Mouse (Mus musculus): ENCODE results near the gene Ywhah. TPM values are rescaled to one million over a fixed set of nuclear protein-coding genes. Genes with fewer than 3 reads are reported as not detected.

Gene Ywhah
- polyA plus RNA-seq, 1 experiment: 252 TPM

DNA sequence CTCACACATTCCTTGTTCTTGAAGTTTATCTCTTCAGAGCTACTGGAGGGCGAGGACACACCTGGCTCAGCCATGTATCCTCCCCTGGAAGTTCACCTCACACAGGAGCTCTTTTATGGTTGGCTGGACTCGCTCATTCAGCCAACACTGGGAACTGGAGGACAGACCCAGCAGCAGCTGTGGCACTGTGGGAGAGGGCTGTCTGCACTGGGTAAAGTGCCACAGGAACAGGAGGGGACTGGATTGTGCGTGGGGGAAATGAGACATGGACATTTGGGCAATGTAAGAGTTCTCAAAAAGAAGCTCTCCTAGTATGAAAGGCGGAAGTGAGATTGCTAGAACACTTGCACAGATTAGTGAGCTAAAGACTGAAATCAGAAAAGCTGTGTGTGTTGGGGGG, 22.9 kb upstream of the Ywhah start:
- no peak overlapping the region for H3K27ac ChIP-seq (ENCODE audit: control insufficient read depth, insufficient read depth, low read depth, low read length, poor library complexity)
- no peak for TF ChIP-seq POLR2A (IDR thresholded peaks at IDR 0.05; ENCODE audit: borderline replicate concordance, control insufficient read depth, low read depth, low read length)
- 52% methylated on average over 4 of the region's 4 CpGs for WGBS

DNA sequence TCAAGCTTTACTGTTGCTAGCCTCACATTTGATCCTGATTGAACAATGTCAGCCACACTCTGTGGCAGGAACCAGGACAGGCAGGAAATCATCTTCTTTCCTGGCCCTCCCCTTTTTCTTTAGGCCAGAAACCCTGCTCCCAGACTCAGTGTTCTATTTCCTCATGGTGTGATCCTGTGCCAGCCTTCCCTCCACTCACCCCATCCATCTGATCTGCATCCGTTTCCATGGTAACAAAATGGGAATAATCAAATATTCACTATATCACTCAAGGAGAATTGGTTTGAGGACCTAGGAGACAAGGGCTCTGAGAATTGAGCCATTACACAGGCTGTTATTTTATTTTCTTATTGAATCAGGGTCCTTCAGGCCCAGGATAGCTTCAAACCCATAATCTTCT, 22.1 kb upstream of the Ywhah start:
- TF ChIP-seq POLR2A (IDR thresholded peaks at IDR 0.05; ENCODE audit: borderline replicate concordance, control insufficient read depth, low read depth, low read length) (no peak), CTCF (IDR thresholded peaks at IDR 0.05; ENCODE audit: control insufficient read depth, insufficient read depth, low read length) (no peak)
- 92% methylated on average over 1 of the region's 1 CpGs for WGBS
- no peak overlapping the region for H3K4me3 ChIP-seq (replicated peaks; ENCODE audit: control insufficient read depth, low read depth, low read length)
- H3K4me1 ChIP-seq (ENCODE audit: control insufficient read depth, insufficient read depth, low read length): no peaks in the 10 kb centered on the region; the same call in 1 of the 2 replicates
- H3K27ac ChIP-seq (ENCODE audit: control insufficient read depth, insufficient read depth, low read depth, low read length, poor library complexity): no peak overlapping the region

More for the DNA sequence above, 22.9 kb upstream of the Ywhah start:
- Histone ChIP-seq H3K4me3 (replicated peaks; ENCODE audit: control insufficient read depth, low read depth, low read length) (no peak overlapping the region), H3K4me1 (ENCODE audit: control insufficient read depth, insufficient read depth, low read length) (no peaks in the 10 kb centered on the region; the same call in 1 of the 2 replicates)

DNA sequence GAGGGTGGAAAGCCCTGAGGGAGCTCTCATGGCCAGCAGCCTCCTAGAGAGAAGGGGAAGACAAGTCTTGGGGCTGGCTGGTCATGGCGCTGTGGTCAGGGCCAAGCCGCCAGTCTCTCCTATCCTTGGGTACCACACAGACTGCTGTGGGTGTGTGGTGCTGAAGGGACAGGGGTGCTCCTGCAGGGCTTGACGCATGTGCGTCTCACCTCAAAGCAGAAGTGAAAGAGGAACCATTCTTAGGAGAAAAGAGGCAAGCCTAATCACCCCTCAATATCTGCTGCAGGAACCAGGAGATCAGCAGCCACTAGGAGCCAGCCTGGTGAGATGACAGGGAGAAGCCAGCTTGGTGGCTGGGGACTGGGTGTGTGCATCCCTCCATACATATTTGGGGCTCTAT, 20.9 kb upstream of the Ywhah start:
- Histone ChIP-seq H3K27ac (ENCODE audit: control insufficient read depth, insufficient read depth, low read depth, low read length, poor library complexity) (no peak overlapping the region), H3K4me1 (ENCODE audit: control insufficient read depth, insufficient read depth, low read length) (no peaks in the 10 kb centered on the region; the same call in 1 of the 2 replicates), H3K4me3 (replicated peaks; ENCODE audit: control insufficient read depth, low read depth, low read length) (no peak overlapping the region)
- TF ChIP-seq POLR2A (IDR thresholded peaks at IDR 0.05; ENCODE audit: borderline replicate concordance, control insufficient read depth, low read depth, low read length) (no peak), CTCF (IDR thresholded peaks at IDR 0.05; ENCODE audit: control insufficient read depth, insufficient read depth, low read length) (no peak)
- WGBS: 5% methylated on average over 4 of the region's 4 CpGs

DNA sequence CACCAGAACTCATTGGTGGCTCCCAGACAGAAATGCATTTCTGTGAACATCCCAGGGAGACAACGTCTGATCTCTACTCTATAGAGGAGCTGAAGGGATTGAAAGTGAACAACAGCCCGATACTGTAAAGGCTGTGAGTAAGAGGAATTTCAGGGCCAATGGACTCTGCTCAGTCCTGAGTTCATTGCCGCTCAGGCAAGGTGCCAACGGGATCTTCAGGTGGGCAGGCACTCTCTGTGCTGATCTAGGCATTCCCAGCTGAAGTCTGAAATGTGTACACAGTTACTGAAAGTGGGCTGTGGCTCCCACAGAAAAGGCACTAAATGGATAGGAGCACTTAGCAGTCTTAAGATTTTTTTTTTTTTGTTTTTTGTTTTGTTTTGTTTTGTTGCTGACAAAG, 19.8 kb upstream of the Ywhah start:
- H3K4me1 ChIP-seq (ENCODE audit: control insufficient read depth, insufficient read depth, low read length): no peaks in the 10 kb centered on the region; the same call in 1 of the 2 replicates
- WGBS: 88% methylated on average over 4 of the region's 4 CpGs
- no peak overlapping the region for H3K4me3 ChIP-seq (replicated peaks; ENCODE audit: control insufficient read depth, low read depth, low read length)
- TF ChIP-seq CTCF (IDR thresholded peaks at IDR 0.05; ENCODE audit: control insufficient read depth, insufficient read depth, low read length) (no peak), POLR2A (IDR thresholded peaks at IDR 0.05; ENCODE audit: borderline replicate concordance, control insufficient read depth, low read depth, low read length) (no peak)
- H3K27ac ChIP-seq (ENCODE audit: control insufficient read depth, insufficient read depth, low read depth, low read length, poor library complexity): no peak overlapping the region

DNA sequence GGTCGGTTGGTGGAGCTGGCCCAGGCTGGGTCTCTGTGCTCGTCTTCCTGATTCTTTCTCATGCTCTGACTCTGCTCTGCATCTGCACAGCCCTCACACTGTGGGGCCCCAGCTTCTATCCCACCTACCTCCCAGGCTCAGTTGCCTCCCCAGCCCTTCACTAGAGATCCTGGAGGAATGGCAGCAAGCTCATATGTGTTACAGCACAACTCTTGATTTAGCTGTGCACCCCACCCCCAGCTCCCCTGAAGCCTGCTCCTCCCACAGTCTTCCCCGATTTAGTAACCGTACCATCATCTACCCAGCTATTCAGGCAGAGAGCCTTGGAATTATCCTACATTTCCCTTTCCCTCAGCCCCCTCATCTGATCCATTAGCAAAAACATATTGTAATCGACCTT, 17.5 kb upstream of the Ywhah start:
- no peak overlapping the region for H3K4me3 ChIP-seq (replicated peaks; ENCODE audit: control insufficient read depth, low read depth, low read length)
- H3K4me1 ChIP-seq (ENCODE audit: control insufficient read depth, insufficient read depth, low read length): no peaks in the 10 kb centered on the region; the same call in none of the 2 replicates
- no peak overlapping the region for H3K27ac ChIP-seq (ENCODE audit: control insufficient read depth, insufficient read depth, low read depth, low read length, poor library complexity)
- WGBS: 82% methylated on average over 5 of the region's 5 CpGs
- no peak for TF ChIP-seq POLR2A (IDR thresholded peaks at IDR 0.05; ENCODE audit: borderline replicate concordance, control insufficient read depth, low read depth, low read length)
- TF ChIP-seq CTCF (IDR thresholded peaks at IDR 0.05; ENCODE audit: control insufficient read depth, insufficient read depth, low read length): no peak

DNA sequence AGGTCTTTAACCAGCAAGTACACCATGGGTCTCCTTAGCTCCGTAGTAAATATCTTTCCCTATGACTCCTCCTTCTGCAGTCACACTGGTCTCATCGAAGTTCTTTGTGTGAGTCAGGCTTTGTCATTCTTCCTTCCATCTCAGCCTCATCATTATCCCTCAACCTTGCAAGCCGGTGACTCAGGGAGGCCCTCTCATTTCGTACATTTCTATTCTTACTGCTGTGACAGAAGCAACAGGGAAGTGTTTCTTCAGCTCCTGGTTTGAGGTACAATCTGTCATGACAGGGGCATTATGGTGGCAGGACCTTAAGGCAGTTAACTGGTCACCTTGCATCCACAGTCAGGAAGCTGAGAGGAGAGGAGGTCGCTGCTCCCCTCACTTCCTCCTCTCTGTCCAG, 15.8 kb upstream of the Ywhah start:
- no peak for TF ChIP-seq CTCF (IDR thresholded peaks at IDR 0.05; ENCODE audit: control insufficient read depth, insufficient read depth, low read length)
- TF ChIP-seq POLR2A (IDR thresholded peaks at IDR 0.05; ENCODE audit: borderline replicate concordance, control insufficient read depth, low read depth, low read length): no peak

DNA sequence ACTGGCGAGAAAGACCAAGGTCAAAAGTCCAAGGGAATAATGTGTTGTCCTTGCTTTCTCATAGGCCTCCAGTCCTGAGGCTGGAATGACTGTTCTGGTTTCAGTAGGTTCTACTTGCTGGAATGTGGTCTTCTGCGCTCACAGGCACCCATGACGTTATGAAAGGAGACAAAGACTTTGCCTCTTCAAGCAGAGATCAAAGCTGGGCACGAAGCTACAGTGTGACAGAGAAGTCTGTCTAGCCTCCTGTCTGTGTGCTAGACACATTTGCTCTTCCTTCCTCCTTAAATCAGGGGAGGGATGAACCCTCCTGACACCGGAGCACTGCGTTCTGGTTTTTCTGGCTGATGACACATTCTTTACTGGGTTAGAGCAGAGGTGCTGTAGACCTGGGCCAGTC, 15.1 kb upstream of the Ywhah start:
- TF ChIP-seq POLR2A (IDR thresholded peaks at IDR 0.05; ENCODE audit: borderline replicate concordance, control insufficient read depth, low read depth, low read length): no peak
- no peak for TF ChIP-seq CTCF (IDR thresholded peaks at IDR 0.05; ENCODE audit: control insufficient read depth, insufficient read depth, low read length)
- H3K27ac ChIP-seq (ENCODE audit: control insufficient read depth, insufficient read depth, low read depth, low read length, poor library complexity): no peak overlapping the region
- 70% methylated on average over 6 of the region's 6 CpGs for WGBS
- no peaks in the 10 kb centered on the region; the same call in 1 of the 2 replicates for H3K4me1 ChIP-seq (ENCODE audit: control insufficient read depth, insufficient read depth, low read length)
- H3K4me3 ChIP-seq (replicated peaks; ENCODE audit: control insufficient read depth, low read depth, low read length): no peak overlapping the region

More for the DNA sequence above, 15.8 kb upstream of the Ywhah start:
- Histone ChIP-seq H3K4me3 (replicated peaks; ENCODE audit: control insufficient read depth, low read depth, low read length) (no peak overlapping the region), H3K27ac (ENCODE audit: control insufficient read depth, insufficient read depth, low read depth, low read length, poor library complexity) (no peak overlapping the region), H3K4me1 (ENCODE audit: control insufficient read depth, insufficient read depth, low read length) (no peaks in the 10 kb centered on the region; the same call in none of the 2 replicates)
- 69% methylated on average over 5 of the region's 5 CpGs for WGBS

DNA sequence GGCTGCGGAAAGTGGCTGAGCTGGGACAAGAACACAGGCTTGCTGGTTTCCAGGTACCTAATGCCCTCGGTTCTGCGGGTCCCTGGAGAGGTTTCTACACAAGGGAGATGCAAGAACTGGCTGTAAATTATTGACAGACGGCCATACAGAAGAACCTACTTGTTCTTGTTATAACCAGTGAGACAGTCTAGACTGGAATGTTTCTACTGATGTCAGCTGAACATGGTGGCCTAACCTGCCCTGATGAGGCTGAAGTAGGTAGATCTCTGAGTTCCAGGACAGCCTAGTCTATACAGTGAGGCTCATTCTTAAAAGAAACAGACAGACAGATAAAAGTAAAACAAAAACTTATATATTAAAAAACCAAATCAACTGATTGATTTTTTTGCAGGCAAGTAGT, 14.5 kb upstream of the Ywhah start:
- H3K27ac ChIP-seq (ENCODE audit: control insufficient read depth, insufficient read depth, low read depth, low read length, poor library complexity): no peak overlapping the region
- 76% methylated on average over 4 of the region's 4 CpGs for WGBS
- H3K4me3 ChIP-seq (replicated peaks; ENCODE audit: control insufficient read depth, low read depth, low read length): no peak overlapping the region
- no peak for TF ChIP-seq CTCF (IDR thresholded peaks at IDR 0.05; ENCODE audit: control insufficient read depth, insufficient read depth, low read length)
- no peak for TF ChIP-seq POLR2A (IDR thresholded peaks at IDR 0.05; ENCODE audit: borderline replicate concordance, control insufficient read depth, low read depth, low read length)
- H3K4me1 ChIP-seq (ENCODE audit: control insufficient read depth, insufficient read depth, low read length): peaks cover 3% of the 10 kb centered on the region
